Mouse (Mus musculus) layer of hippocampus, postnatal 14 days (tissue): Measurements from ENCODE around the gene Xndc1. TPM values are rescaled to one million over a fixed set of nuclear protein-coding genes. Genes with fewer than 3 reads are reported as not detected.

Experiments
- DNase-seq, 2 experiments: peaks; one replicate each; pipeline ENCODE4 v3.0.0; 2021 to 2022; ENCODE audit warnings: low spot score in 2 of 2, mixed read lengths in 1 of 2
- total RNA-seq, 2 experiments: library from RNA; stranded (reverse); gene quantifications; 2 replicates each; pipeline ENCODE4 v1.2.3; 2021

Gene Xndc1
- total RNA-seq, 2 experiments from 2014 or later, result 19.6 to 22.3 TPM

DNA sequence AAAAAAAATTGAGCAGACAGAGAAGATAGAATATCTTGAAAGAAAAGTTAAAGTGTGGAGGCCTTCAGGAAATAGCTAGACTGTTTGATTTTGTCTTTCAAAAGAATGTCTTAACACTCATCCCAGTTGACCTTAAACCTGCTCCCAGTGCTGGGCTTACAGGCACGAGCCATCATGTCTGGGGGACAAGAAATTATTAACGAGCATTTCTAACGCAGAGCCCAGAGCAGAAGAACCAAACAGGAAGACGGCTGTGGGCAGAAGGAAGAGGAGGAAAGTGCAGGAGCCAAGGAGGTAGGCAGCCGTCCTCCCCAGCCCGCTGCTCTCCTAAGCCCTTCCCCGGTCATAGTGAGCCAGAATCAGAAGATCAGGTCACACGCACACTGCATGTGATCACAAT lies 15.0 kb downstream of the Xndc1 start:
- no peak for DNase-seq

DNA sequence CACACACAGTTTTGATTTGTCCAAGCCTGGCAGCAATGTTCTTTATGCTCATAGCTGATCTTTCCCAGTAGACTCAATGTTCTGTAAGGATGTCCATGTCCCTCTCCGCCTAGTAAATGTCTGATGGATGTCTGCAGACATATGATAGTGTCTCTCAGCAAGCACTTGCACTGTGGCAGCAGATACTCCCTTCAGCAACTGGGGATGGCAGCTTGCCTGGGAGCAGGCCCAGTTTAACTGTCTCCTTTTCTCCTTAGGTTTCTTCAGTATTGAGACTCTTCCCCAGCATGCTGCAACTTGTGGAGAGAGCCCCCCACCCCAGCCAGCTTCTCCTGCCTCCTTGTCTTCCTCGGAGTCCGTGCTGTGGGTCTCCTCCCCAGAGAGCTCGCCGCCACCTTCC lies 16.5 kb downstream of the Xndc1 start:
- DNase-seq, result no peak

DNA sequence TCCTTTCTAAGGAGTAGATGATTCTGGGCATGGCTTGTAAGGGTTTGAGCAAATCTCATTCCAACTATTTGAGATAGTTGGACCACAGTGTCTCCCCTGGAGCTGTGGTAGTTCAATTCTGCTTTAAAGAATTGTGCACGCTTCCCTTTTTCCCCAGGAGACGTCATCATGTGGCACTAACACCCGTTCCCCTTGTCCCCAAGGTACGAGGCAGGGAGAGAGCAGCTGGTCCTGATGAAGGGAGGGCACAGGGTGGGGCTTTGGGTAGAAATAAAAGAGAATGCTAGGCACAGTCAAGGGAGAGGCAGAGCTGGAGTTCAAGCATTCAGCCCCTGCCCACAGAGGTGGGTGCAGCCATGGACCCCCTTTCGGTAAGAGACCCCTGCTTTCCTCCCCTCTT lies 17.5 kb downstream of the Xndc1 start, which contains the start of gene Trpc2:
Gene Trpc2 (plus strand): TSS at position 301 of the 400 bp plus-strand sequence.
- no peak for DNase-seq

DNA sequence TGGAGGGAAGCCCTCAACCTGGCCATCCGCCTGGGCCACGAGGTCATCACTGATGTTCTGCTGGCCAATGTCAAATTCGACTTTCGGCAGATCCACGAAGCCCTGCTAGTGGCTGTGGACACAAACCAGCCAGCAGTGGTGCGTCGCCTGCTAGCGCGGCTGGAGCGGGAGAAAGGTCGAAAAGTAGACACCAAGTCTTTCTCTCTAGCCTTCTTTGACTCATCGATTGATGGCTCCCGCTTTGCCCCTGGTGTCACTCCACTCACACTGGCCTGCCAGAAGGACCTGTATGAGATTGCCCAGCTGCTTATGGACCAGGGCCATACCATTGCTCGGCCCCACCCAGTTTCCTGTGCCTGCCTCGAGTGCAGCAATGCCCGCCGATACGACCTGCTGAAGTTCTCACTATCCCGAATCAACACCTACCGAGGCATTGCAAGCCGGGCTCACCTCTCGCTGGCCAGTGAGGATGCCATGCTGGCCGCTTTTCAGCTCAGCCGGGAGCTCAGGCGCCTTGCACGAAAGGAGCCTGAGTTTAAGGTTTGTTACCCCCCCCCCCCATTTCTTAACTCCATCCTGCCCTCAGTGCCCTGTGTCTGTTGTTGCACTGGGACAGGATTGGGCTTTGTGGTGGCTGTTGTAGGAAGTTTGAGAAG lies 18.9 kb downstream of the Xndc1 start:
- no peak for DNase-seq

DNA sequence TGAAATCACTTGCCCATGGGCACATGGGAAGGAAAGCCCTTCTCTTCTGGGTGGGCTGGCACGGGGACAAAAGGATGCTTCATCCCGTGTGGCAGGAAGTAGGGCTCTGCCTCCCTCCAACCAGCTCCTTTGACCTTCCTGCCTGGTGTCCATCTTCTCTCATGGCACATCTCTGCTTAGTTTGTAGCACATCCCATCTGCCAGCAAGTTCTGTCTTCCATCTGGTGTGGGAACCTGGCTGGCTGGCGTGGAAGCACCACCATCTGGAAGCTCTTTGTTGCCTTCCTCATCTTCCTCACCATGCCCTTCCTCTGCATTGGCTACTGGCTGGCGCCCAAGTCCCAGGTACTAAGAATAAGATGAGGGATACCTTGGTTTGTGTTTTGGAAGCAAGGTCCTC lies 22.0 kb downstream of the Xndc1 start:
- no peak for DNase-seq

DNA sequence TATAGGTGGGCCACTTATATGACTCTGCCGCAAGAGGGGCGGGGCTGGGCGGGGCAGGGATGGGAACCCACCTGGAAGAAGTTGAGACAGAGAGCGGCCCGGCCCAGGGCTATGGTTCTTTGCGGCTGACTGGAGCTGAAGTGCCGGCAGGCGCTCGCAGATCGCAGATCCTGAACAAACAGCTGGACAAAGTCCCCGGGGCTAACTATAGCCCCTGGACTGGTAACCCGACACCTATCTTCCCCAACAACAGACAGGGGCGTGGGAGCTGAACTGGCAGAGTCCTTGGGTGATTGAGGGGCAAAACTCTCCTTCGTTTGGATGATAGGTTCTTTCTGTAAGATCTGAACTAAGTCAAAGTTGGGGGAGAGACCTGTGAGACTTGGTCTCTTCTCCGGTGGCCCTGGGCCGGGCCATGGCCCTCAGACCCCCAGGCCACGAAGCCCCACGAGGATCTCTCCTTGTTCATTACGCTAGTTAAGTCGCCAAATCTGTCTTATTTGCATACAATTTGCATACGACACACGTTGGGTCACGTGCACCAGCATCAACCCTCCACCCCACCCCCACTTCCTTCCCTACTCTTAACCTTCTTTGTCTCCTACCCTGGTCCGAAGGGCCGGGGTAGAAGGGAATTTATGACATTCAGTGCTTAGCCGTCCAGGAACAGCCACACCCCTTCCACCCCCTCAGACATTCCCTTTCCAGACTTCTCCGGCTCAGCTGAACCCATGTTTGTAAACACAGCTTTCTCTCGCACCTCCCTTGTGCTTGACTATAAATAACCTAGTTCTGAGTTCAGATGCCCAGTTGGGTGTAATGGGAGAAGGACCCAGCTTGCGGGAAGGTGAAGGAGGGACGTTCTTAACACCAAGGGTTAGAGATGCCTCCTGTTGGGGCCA lies 34.7 kb downstream of the Xndc1 start:
- no peak for DNase-seq

DNA sequence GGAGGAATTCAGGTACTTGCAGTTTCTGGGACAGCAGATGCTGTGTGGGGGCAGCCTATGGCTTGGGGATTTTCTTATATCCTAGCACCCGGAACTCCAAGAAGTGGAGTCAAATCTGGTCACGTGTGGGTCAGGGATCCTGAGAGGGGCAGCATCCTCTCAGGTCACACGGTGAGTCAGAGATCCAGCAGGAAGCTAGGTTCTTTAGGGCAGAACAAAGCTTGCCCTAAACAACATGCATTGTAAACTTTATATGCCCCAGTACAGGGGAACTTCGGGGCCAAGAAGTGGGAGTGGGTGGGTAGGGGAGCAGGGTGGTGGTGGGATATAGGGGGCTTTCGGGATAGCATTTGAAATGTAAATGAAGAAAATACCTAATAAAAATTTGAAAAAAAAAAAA lies 35.6 kb downstream of the Xndc1 start:
- no peak for DNase-seq

DNA sequence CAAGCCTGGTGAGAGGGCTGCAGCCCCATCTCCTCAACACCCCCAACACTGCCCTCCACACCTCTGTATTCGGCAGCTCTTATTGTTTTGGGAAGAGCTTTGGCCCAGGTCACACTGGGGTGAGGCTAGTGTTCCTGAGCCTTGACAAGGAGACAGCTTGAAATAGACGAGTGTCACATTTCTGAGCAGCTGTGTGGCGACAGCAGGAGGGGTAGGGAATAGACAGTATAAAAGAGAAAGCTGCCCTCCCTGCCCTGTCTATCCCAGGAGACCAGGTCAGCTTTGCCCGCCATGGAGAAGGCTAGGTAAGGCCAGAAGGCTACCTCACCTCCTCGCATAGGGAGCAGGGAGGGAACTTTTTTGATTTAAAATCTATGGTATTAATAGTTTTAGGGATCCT lies 36.2 kb downstream of the Xndc1 start, which contains the start of gene Art1:
Gene Art1 (plus strand): TSS at position 257 of the 400 bp plus-strand sequence.
- DNase-seq, result no peak

DNA sequence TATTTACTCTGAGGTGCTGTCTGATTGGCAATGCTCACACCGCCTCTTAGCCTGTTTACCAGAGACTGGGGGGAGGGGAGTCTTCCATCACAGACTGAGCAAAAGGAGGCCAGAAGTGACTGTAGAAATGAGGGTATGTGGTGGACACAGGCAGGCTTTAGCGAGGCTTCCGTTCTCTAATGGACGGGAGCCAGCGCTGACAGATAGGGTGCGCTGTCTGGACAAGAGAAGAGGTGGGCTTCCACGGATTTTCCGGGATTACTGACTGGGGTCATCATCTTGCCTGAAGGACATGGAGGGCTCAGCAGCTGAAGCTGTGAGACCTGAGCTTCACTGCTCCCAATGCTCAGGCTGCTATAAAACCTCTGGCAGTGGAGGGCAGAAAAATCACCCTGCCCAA lies 36.9 kb downstream of the Xndc1 start:
- no peak for DNase-seq

DNA sequence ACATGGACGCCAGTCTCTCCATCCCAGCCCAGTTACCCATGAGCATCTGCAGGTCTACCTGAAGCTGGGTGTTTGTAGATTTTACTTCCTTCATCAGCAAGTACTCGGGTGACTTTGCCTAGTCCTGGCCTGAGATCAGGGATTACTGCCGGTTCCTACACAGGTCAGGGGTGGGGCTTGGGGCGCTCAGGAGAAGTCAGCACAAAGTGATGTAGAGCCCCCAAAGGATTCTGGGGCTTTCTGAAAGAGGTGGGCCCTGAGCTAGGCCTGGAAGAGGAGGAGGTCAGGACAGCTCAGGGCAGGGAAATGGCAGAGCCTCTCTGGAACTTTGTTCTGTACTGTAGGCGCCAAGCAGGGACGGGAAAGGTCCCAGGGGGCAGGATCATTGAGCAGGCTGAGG lies 37.4 kb downstream of the Xndc1 start:
- no peak for DNase-seq

DNA sequence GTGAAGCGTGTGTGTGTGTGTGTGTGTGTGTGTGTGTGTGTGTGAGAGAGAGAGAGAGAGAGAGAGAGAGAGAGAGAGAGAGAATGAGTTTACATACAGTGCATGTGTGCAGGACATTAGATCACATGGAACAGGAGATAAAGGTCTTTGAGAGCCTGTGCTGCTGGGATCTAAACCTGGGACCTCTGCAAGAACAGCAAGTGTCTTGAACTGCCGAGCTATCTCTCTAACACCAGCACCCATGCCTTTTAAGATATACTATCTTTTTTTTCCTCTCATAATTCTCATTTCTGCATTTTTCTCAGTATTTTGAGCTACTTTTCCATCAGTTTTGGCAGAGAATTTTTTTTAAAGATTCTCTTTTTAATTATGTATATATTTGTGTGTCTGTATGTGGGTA lies 38.2 kb downstream of the Xndc1 start:
- DNase-seq, result no peak

DNA sequence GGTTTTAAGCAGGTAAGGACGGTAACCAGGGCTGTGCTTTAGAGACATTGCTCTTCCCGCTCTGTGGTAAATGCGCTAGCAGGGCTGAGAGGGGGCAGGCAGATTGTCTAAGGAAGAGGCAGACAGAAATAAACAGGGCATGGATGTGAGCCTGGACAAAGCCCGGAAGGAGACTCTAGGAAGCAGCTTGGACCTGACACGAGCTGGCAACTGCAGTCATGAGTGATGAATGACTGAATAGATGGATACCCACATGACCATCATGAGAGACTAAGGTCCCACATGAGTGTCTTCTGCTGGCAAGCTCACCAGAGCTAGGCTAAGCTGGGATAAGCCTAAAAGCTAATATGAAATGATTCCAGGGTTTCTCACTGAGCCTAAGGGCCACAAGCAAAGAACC lies 38.8 kb downstream of the Xndc1 start:
- DNase-seq, result no peak

DNA sequence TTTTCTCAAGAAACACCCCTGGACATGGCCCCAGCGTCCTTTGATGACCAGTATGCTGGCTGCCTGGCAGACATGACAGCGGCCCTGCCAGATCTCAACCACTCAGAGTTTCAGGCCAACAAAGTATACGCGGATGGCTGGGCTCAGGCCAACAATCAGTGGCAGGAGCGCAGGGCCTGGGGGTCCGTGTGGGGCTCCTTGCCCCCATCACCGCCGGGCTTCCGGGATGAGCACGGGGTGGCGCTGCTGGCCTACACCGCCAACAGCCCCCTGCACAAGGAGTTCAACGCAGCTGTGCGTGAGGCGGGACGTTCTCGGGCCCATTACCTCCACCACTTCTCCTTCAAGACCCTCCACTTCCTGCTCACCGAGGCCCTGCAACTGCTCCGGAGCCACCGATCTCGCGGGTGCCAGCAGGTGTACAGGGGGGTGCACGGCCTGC lies 41.4 kb downstream of the Xndc1 start:
- no peak for DNase-seq

DNA sequence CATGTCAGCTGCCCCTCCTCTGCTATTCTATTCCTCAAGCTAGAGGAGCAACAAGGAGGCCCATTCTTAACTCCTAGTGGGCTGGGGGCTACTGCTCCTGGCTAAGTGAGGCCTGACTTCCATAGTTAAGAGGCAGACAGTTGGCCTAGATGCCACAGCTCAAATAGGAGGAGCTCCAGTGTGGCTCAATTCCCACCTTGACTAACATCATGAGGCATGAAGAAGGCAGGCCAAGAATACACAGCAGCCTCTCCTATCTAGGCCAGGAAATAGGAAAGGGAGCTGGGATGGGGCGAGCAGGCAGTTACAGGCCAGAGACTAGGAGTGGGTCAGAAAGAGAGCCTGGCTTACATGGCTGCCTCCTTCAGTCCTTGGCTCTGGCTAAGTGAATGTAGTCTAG lies 42.9 kb downstream of the Xndc1 start:
- DNase-seq, result no peak

DNA sequence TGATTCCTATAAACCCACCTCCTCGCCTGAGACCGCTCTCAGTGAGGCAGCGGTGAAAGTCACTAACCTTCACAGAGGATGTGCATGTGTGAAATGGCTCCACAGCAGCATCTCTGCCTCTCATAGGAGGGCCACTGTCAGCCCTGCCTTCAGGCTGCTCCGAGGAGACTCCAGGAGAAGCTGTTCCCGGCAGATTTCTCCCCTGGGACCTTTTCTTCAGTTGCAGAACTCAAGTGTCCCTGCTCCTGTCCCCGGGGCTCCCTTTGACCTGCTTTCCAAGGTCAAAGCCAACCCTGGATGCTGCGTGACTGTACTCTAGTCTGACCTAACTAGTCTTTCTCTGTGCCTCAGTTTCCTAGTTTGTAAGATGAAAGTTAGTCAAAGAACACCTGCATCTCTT lies 43.9 kb downstream of the Xndc1 start, which contains the start of gene Art5:
Gene Art5 (minus strand): TSS at position 319 of the 400 bp plus-strand sequence.
- DNase-seq, result no peak

DNA sequence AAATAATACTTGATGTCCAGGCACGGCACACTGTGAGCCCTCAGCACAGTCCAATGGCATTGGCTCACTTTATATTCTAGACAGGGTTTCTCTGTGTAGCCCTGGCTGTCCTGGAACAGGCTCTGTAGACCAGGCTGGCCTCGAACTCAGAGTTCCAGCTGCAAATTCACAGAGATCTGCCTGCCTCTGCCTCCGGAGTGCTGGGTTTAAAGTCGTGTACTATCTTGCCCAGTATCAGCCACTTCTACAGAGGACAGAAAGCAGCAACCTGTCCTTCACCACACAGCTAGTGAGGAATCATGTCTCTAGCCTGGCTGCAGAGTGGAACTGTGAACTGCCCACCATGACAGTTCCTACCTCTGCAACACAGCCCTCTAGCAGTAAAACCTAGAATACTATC lies 44.4 kb downstream of the Xndc1 start:
- no peak for DNase-seq

DNA sequence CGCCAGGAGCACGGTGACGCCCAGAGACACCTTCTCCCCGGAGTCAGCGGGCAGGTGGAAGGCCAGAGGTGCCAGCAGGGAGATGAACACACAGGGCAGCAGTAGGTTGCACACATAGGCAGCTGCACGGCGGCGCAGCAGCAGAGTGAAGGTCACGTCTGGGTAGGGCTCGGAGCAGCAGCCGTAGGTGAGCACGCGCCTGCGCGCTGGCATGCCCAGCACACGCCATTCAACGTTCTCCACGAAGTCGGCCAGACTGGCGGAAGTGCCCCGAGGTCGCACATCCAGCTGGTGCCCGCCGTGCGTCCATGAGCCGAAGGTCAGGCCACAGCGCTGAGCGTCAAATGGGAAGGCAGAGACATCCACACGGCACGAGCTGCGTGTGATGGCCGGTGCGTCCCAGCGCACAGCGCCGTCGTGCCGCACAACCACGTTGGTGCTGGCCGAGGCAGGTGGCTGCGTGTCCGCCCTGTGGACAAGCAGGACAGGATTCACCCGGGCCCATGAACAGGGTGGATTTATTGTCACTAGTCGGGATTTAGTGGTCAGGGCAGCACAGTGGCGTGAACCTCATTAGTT lies 47.9 kb downstream of the Xndc1 start:
- no peak for DNase-seq

DNA sequence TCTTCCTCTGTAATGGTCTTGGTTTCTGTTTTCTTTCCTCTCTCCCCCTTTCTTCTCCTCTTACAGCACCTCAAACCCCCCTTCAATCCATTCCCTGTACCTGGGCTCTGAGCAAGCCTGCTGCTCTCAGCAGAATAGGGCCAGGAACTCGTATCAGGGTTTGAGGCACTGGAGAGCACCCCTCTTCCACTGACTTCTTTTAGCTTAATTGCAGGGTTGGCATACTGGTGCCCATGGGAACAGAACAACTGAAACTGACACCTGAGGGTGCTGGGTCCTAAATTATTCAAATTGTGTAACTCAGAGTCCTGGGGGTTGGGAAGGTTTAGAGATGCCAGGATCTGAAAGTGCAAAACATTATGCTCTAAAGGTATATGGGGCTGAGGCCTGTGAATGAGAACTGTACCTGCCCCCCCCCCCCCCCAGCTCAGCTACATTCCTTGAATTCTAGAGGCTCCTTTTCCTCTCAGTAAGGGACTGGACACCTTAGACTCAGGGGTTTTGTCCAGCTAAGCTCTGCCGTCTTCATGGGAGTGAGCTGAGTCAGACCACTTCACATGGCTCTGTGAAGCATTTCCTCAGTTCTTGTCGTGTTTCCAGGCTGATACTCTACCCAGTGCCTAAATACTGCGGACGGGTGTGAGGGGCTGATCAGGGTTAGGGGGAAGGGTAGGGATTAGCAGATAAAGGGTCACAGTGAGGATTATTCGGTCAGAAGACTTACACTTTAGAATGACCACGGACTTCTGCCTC lies 51.4 kb downstream of the Xndc1 start, which contains the start of gene Chrna10:
Gene Chrna10 (minus strand): TSS at position 250 of the 753 bp plus-strand sequence.
- DNase-seq, result no peak

DNA sequence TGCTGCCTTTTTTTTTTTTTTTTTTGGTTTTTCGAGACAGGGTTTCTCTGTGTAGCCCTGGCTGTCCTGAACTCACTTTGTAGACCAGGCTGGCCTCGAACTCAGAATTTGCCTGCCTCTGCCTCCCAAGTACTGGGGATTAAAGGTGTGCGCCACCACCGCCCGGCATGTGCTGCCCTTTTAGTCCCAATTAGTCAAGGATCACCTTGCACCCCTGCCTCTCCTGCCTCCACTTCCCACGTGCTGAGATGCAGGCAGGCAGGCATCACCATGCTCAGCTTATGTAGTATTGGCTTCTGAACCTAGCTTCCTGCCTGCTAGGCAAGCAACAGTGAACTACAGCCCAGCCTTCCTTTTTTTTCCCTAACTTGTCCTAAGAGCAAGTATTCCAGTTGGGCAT lies 52.1 kb downstream of the Xndc1 start:
- no peak for DNase-seq

DNA sequence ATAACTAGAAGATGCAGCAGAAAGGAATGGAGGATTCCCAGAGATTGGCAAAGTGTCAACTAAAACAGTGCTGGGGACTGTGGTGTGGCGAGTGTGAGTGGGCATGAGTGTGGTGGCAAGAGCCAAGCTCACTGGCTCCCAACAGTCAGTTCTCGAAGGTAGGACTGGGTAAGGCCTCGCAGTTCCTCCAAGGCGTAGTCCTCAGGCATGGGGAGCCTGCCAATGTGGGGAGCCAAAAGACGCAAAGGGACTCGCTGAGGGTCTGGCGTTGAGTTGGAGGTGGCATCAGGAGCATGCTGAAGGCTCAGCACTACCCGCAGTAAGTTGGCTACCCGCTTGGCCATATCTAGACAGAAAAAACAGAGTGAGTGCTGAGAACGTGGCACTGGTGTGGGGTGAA lies 55.0 kb downstream of the Xndc1 start:
- no peak for DNase-seq

DNA sequence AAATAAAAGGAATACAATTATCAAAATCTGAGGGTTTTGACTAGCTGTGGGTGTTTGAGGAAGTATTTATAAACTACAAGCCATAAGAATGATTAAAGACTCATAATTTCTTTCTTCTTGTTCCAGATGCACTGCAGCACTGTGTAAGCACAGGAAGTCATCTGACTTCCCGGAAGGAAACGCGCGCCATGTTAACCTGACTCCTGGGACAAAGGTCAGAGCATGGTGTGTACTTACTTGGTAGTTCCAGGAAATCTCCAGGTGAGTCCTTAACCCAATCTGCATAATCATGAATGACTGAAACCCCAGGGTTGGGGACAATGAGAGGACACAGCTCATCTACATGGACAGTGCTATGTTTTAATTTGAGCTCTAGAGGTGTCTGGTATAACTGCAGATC lies 67.1 kb downstream of the Xndc1 start:
- no peak for DNase-seq
